Mouse (Mus musculus): ENCODE measurements around the gene Mbnl2. TPM values are rescaled to one million over a fixed set of nuclear protein-coding genes. Genes with fewer than 3 reads are reported as not detected.

Gene Mbnl2
- total RNA-seq, 2 experiments from 2014 or later = 269 to 316 TPM

GRCm38 (mm10) chr14:120330454-120330853 is 55.0 kb downstream of the Mbnl2 start:
- no peak for DNase-seq

- no peak for DNase-seq
Observed at GRCm38 (mm10) chr14:120330881-120331514, 55.5 kb downstream of the Mbnl2 start.

GRCm38 (mm10) chr14:120333465-120334243 is 58.2 kb downstream of the Mbnl2 start:
- no peak for DNase-seq

GRCm38 (mm10) chr14:120335366-120335765 is 59.9 kb downstream of the Mbnl2 start:
- no peak for DNase-seq

GRCm38 (mm10) chr14:120335871-120336270 is 60.4 kb downstream of the Mbnl2 start:
- DNase-seq = no peak

- DNase-seq = peak; percentile 81
Observed at GRCm38 (mm10) chr14:120336380-120336779, 60.9 kb downstream of the Mbnl2 start.

GRCm38 (mm10) chr14:120336841-120337240 is 61.4 kb downstream of the Mbnl2 start:
- no peak for DNase-seq

- DNase-seq = no peak
Observed at GRCm38 (mm10) chr14:120337731-120338462, 62.4 kb downstream of the Mbnl2 start.

GRCm38 (mm10) chr14:120338706-120339105 is 63.2 kb downstream of the Mbnl2 start:
- DNase-seq = no peak

- peak; percentile 39 for DNase-seq
Observed at GRCm38 (mm10) chr14:120341912-120342311, 66.4 kb downstream of the Mbnl2 start.

- DNase-seq = no peak
Observed at GRCm38 (mm10) chr14:120342321-120342720, 66.9 kb downstream of the Mbnl2 start.

GRCm38 (mm10) chr14:120344641-120345040 is 69.2 kb downstream of the Mbnl2 start:
- no peak for DNase-seq

- peak; percentile 80 for DNase-seq
Observed at GRCm38 (mm10) chr14:120347410-120348315, 72.2 kb downstream of the Mbnl2 start.

- DNase-seq = no peak
Observed at GRCm38 (mm10) chr14:120349332-120349731, 73.9 kb downstream of the Mbnl2 start.

- no peak for DNase-seq
Observed at GRCm38 (mm10) chr14:120352136-120352843, 76.8 kb downstream of the Mbnl2 start.

- no peak for DNase-seq
Observed at GRCm38 (mm10) chr14:120353211-120353610, 77.7 kb downstream of the Mbnl2 start.

- DNase-seq = no peak
Observed at GRCm38 (mm10) chr14:120354595-120354994, 79.1 kb downstream of the Mbnl2 start.

GRCm38 (mm10) chr14:120355040-120355741 is 79.7 kb downstream of the Mbnl2 start:
- DNase-seq = no peak

GRCm38 (mm10) chr14:120355742-120356440 is 80.4 kb downstream of the Mbnl2 start:
- DNase-seq = no peak

Data from gastrocnemius, postnatal 25 days (tissue).